Mouse (Mus musculus) kidney, postnatal 14 days (tissue): ENCODE measurements around the gene Abcg3.
"Not testable (repeated sequence)": the region's sequence is repeated elsewhere in the genome, so short reads cannot be mapped to it uniquely, and the experiment has no call there.

Source experiments
- DNase-seq: peaks from one replicate; pipeline ENCODE4 v3.0.0; 2022; ENCODE audit warnings: mixed read lengths

The Abcg3 gene

GRCm38 (mm10) chr5:104982535-104982934 lies at the start of gene Abcg3:
Gene Abcg3, minus strand, starts transcription at chr5:104982718.
- no peak for DNase-seq

- DNase-seq = no peak
These were observed 30.0 kb upstream of the Abcg3 start for GRCm38 (mm10) chr5:105012551-105012950.

- DNase-seq = no peak
These were observed 29.1 kb upstream of the Abcg3 start for GRCm38 (mm10) chr5:105011570-105011969.

GRCm38 (mm10) chr5:105010376-105010775 lies 27.9 kb upstream of the Abcg3 start:
- no peak for DNase-seq

- DNase-seq = no peak
These were observed 6.9 kb upstream of the Abcg3 start for GRCm38 (mm10) chr5:104989411-104989810.

- DNase-seq = peak; percentile 6
These were observed 5.5 kb upstream of the Abcg3 start for GRCm38 (mm10) chr5:104988000-104988399.

- peak; percentile 46 for DNase-seq
These were observed 4.2 kb upstream of the Abcg3 start for GRCm38 (mm10) chr5:104986706-104987105.

- DNase-seq = no peak
These were observed 3.4 kb downstream of the Abcg3 start for GRCm38 (mm10) chr5:104979040-104979513.

- no peak for DNase-seq
These were observed 24.3 kb downstream of the Abcg3 start for GRCm38 (mm10) chr5:104958141-104958793.

GRCm38 (mm10) chr5:104955208-104955607 lies 27.3 kb downstream of the Abcg3 start:
- no peak for DNase-seq

- no peak for DNase-seq
These were observed 35.6 kb downstream of the Abcg3 start for GRCm38 (mm10) chr5:104946951-104947350.

- no peak for DNase-seq
These were observed 48.4 kb downstream of the Abcg3 start for GRCm38 (mm10) chr5:104934148-104934547.

GRCm38 (mm10) chr5:104906556-104906955 lies 76.0 kb downstream of the Abcg3 start:
- DNase-seq = not testable (repeated sequence)
